Mouse (Mus musculus) liver, embryonic 14.5 days (tissue): ENCODE results near the gene Map10. TPM values are rescaled to one million over a fixed set of nuclear protein-coding genes. Genes with fewer than 3 reads are reported as not detected.

Experiments
- ATAC-seq: fragments of 200-750 bp; cut with Nextera tagmentation; 2 replicates; pipeline ENCODE4 v1.8.0; 2017; ENCODE audit warnings: moderate number of reproducible peaks, mild to moderate bottlenecking, moderate library complexity; ENCODE audit not compliant: insufficient read depth
- DNase-seq, 3 experiments: peaks; one replicate each; pipeline ENCODE4 v3.0.0-alpha.2; 2012 to 2013; ENCODE audit warnings: low read depth in 3 of 3, low spot score in 3 of 3
- H3K27ac ChIP-seq: fragments of 300-500 bp; sonication (generic); 2 replicates; pipeline ENCODE4 v1.5.1; 2014; ENCODE audit warnings: moderate library complexity, mild to moderate bottlenecking, control low read depth, inconsistent platforms
- H3K27me3 ChIP-seq: fragments of 300-500 bp; sonication (generic); 2 replicates; pipeline ENCODE4 v1.6.1; 2014; ENCODE audit warnings: mild to moderate bottlenecking, low read length, moderate library complexity; ENCODE audit not compliant: control insufficient read depth, insufficient read depth
- H3K36me3 ChIP-seq: fragments of 300-500 bp; sonication (generic); replicated peaks from 2 replicates; pipeline ENCODE4 v1.6.1; 2014; ENCODE audit warnings: low read depth; ENCODE audit not compliant: control insufficient read depth, insufficient read depth
- H3K4me1 ChIP-seq, 2 experiments: fragments of 200-500 bp in 1 of 2; fragments of 300-500 bp in 1 of 2; sonication (generic) in 1 of 2; replicated peaks; 2 replicates each; pipeline ENCODE4 v1.6.1; 2012 to 2014; ENCODE audit warnings: antibody characterized with exemption in 1 of 2, inconsistent platforms in 1 of 2, low read length in 1 of 2; ENCODE audit not compliant: control insufficient read depth in 2 of 2, insufficient read depth in 2 of 2
- H3K4me2 ChIP-seq: fragments of 300-500 bp; sonication (generic); 2 replicates; pipeline ENCODE4 v1.6.1; 2014; ENCODE audit warnings: low read depth, mild to moderate bottlenecking, control low read depth, moderate library complexity
- H3K4me3 ChIP-seq, 2 experiments: fragments of 200-500 bp in 1 of 2; fragments of 300-500 bp in 1 of 2; sonication (generic) in 1 of 2; 2 replicates each; pipeline ENCODE4 v1.5.1; 2012 to 2014; ENCODE audit warnings: low read depth in 2 of 2, low read length in 2 of 2, mild to moderate bottlenecking in 2 of 2, control low read depth in 1 of 2, inconsistent platforms in 1 of 2, moderate library complexity in 1 of 2; ENCODE audit not compliant: insufficient read depth in 1 of 2
- H3K9ac ChIP-seq: fragments of 300-500 bp; sonication (generic); replicated peaks from 2 replicates; pipeline ENCODE4 v1.6.1; 2014; ENCODE audit warnings: mild to moderate bottlenecking, control low read depth, moderate library complexity
- H3K9me3 ChIP-seq: fragments of 300-500 bp; sonication (generic); 2 replicates; pipeline ENCODE4 v1.6.1; 2016; ENCODE audit warnings: low read length, mixed read lengths; ENCODE audit not compliant: control insufficient read depth
- CTCF ChIP-seq: IDR thresholded peaks from 2 replicates; pipeline ENCODE4 v1.5.1; 2016; ENCODE audit warnings: antibody characterized with exemption, low read depth, control low read depth
- EP300 ChIP-seq: IDR thresholded peaks from 2 replicates; pipeline ENCODE4 v1.6.1; 2016; ENCODE audit warnings: antibody characterized with exemption, low read depth
- WGBS: fragments of 180-500 bp; shearing (Covaris S2); extraction: QIAGEN DNeasy Blood & Tissue Kit; methylation state at CpG from one replicate; pipeline ENCODE4 v1.1.7; 2014; ENCODE audit not compliant: insufficient replicate concordance; 5-methylcytosine and 5-hydroxymethylcytosine counted together
- polyA plus RNA-seq, 2 experiments: library from polyadenylated mRNA; depleted of rRNA in 1 of 2; stranded (reverse) in 1 of 2; unstranded in 1 of 2; fragments of >200 nt; fragmentation: Nextera tagmentation in 1 of 2; extraction: Ambion mirVana in 1 of 2; gene quantifications; 2 replicates each; pipeline versions ENCODE4 v1.2.1 to v1.2.3; 2012 to 2014

The Map10 gene
- polyA plus RNA-seq (2012; rRNA removed), result 0.27 and 0.28 TPM in 2 replicates
- 0.61 and 0.89 TPM in 2 replicates for polyA plus RNA-seq (2014; fragmentation: Nextera tagmentation; extraction: Ambion mirVana)

GRCm38 (mm10) chr8:125669700-125670195, at the start of gene Map10:
Map10 (plus strand) TSS chr8:125669818.
- TF ChIP-seq EP300 (no peak), CTCF (no peak)
- peaks cover 2% of the 10 kb centered on the region for H3K9me3 ChIP-seq
- ATAC-seq (peak; percentile 77), DNase-seq (peak; percentile 24 to 38 (median 31))
- WGBS, result 2% methylated on average over 59 of the region's 62 CpGs
- H3K4me1 ChIP-seq, result peaks cover 0 to 5% of the 10 kb centered on the region in 2 experiments; a peak in 2 of 4 replicates
- H3K27me3 ChIP-seq, result no peaks in the 10 kb centered on the region
- H3K27ac ChIP-seq, result no peak within 1 kb of the TSS
- peak within 1 kb of the TSS; percentile 43 to 58 for H3K4me3 ChIP-seq
- peak within 1 kb of the TSS; percentile 59 for H3K4me2 ChIP-seq
- H3K9ac ChIP-seq, result no peak within 1 kb of the TSS
- H3K36me3 ChIP-seq, result no peaks in the 10 kb centered on the region

GRCm38 (mm10) chr8:125620301-125620700, 49.3 kb upstream of the Map10 start:
- H3K4me2 ChIP-seq, result no peak overlapping the region
- TF ChIP-seq CTCF (no peak), EP300 (no peak)
- H3K9ac ChIP-seq, result no peak overlapping the region
- ATAC-seq (no peak), DNase-seq (no peak)
- H3K4me1 ChIP-seq, result peaks cover 0 to 12% of the 10 kb centered on the region in 2 experiments; a peak in 2 of 4 replicates
- WGBS, result 55% methylated on average over 4 of the region's 4 CpGs
- no peak overlapping the region for H3K27ac ChIP-seq
- no peaks in the 10 kb centered on the region; the same call in 1 of the 2 replicates for H3K9me3 ChIP-seq
- H3K4me3 ChIP-seq, result no peak overlapping the region
- no peaks in the 10 kb centered on the region for H3K27me3 ChIP-seq
- H3K36me3 ChIP-seq, result no peaks in the 10 kb centered on the region

DNA sequence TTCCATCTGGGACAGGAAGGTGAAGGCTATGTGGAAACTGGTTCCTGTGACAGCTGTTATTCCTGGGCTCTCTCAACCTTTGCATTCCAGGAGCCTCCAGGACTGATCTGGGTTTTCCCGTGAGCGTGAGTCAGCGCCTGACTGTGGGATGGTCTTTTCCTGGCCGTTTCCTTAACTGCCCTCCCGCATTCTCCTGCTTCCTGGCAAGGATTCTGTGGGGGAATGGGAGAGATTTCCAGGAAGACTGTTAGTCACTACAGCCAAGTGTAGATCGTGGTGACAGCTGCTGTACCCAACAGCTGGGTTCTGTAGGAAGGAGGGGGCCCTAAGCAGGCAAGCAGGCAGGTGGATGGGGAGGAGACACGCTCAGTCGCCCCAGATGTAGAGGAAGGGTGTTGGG, 45.3 kb upstream of the Map10 start:
- Histone ChIP-seq H3K27ac (no peak overlapping the region), H3K9me3 (no peaks in the 10 kb centered on the region; the same call in 1 of the 2 replicates), H3K4me2 (no peak overlapping the region), H3K4me3 (no peak overlapping the region), H3K36me3 (no peaks in the 10 kb centered on the region), H3K27me3 (no peaks in the 10 kb centered on the region), H3K9ac (no peak overlapping the region), H3K4me1 (peaks cover 0 to 6% of the 10 kb centered on the region in 2 experiments; a peak in 1 of 4 replicates)
- no peak for TF ChIP-seq CTCF
- TF ChIP-seq EP300, result no peak
- DNase-seq (no peak), ATAC-seq (no peak)
- 54% methylated on average over 8 of the region's 8 CpGs for WGBS

- Histone ChIP-seq H3K4me3 (no peak overlapping the region), H3K36me3 (no peaks in the 10 kb centered on the region), H3K4me2 (no peak overlapping the region), H3K4me1 (no peaks in the 10 kb centered on the region), H3K27me3 (no peaks in the 10 kb centered on the region), H3K9ac (no peak overlapping the region), H3K27ac (no peak overlapping the region), H3K9me3 (no peaks in the 10 kb centered on the region; the same call in 1 of the 2 replicates)
- 72% methylated on average over 8 of the region's 8 CpGs for WGBS
- ATAC-seq, result no peak
- no peak for DNase-seq
- no peak for TF ChIP-seq EP300
Observed at GRCm38 (mm10) chr8:125626381-125626780, 43.2 kb upstream of the Map10 start.

DNA sequence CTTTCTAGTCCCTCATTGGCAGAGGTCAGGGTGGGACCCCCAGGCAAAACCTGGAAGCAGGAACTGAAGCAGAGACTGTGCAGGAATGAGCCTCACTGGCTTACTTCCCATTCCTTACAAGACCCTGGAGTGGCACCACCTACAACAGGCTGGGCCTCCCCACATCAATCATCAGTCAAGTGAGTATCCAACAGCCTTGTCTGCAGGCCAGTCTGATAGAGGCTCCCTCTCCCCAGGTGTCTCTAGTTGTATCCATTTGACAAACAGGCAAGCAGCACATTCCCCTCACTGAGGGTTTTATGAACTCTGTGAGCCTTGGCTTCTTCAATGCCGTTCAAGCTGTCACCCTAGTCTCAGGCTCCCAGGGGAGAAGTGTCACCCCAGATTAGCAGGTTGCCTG, 40.8 kb upstream of the Map10 start:
- no peak for DNase-seq
- no peak overlapping the region for H3K9ac ChIP-seq
- ATAC-seq, result no peak
- no peak overlapping the region for H3K4me2 ChIP-seq
- H3K27ac ChIP-seq, result no peak overlapping the region
- H3K27me3 ChIP-seq, result no peaks in the 10 kb centered on the region
- H3K36me3 ChIP-seq, result no peaks in the 10 kb centered on the region
- H3K4me1 ChIP-seq, result no peaks in the 10 kb centered on the region
- WGBS, result 80% methylated on average over 1 of the region's 1 CpGs
- H3K9me3 ChIP-seq, result no peaks in the 10 kb centered on the region; the same call in 1 of the 2 replicates
- TF ChIP-seq EP300, result no peak
- no peak for TF ChIP-seq CTCF
- H3K4me3 ChIP-seq, result no peak overlapping the region
